Mouse (Mus musculus) midbrain, embryonic 10.5 days (tissue): ENCODE measurements around the gene Sipa1l3. TPM values are rescaled to one million over a fixed set of nuclear protein-coding genes. Genes with fewer than 3 reads are reported as not detected.
A peak's percentile ranks its signal among the peaks of the same experiment; 100 is the strongest.

Source experiments
- DNase-seq: peaks from one replicate; pipeline ENCODE4 v3.0.0-alpha.2; 2017; ENCODE audit warnings: low spot score
- H3K27ac ChIP-seq: fragments of 300-500 bp; sonication (generic); replicated peaks from 2 replicates; pipeline ENCODE4 v1.5.1; 2016; ENCODE audit warnings: mild to moderate bottlenecking
- H3K27me3 ChIP-seq: fragments of 300-500 bp; sonication (generic); 2 replicates; pipeline ENCODE4 v1.6.1; 2016; ENCODE audit warnings: low read depth, mild to moderate bottlenecking; ENCODE audit not compliant: poor library complexity, severe bottlenecking
- H3K36me3 ChIP-seq: fragments of 300-500 bp; sonication (generic); 2 replicates; pipeline ENCODE4 v1.6.1; 2016; ENCODE audit warnings: mild to moderate bottlenecking, moderate library complexity
- H3K4me1 ChIP-seq: fragments of 300-500 bp; sonication (generic); 2 replicates; pipeline ENCODE4 v1.6.1; 2016
- H3K4me3 ChIP-seq: fragments of 300-500 bp; sonication (generic); 2 replicates; pipeline ENCODE4 v1.5.1; 2016; ENCODE audit warnings: mild to moderate bottlenecking, moderate library complexity
- H3K9me3 ChIP-seq: fragments of 300-500 bp; sonication (generic); replicated peaks from 2 replicates; pipeline ENCODE4 v1.6.1; 2016; ENCODE audit warnings: mild to moderate bottlenecking
- WGBS: fragments of 180-500 bp; shearing (Covaris S2); methylation state at CpG from one replicate; pipeline ENCODE4 v1.1.7; 2016; 5-methylcytosine and 5-hydroxymethylcytosine counted together
- polyA plus RNA-seq: library from polyadenylated mRNA; unstranded; fragments of >200 nt; fragmentation: Nextera tagmentation; extraction: Ambion mirVana; gene quantifications from 2 replicates; pipeline ENCODE4 v1.2.1, GENCODE M21; 2016

Sipa1l3 gene
- polyA plus RNA-seq, 1 experiment from 2014 or later = 8.4 TPM

- Histone ChIP-seq H3K4me3 (peak overlapping the region; percentile 37), H3K36me3 (peaks cover 7% of the 10 kb centered on the region; the same call in 1 of the 2 replicates), H3K4me1 (peaks cover 51% of the 10 kb centered on the region), H3K9me3 (0 out of 2 replicates have a peak, but pooled peaks cover 2% of the 10 kb centered on the region), H3K27ac (peak overlapping the region; percentile 28; the same call in 1 of the 2 replicates), H3K27me3 (peaks cover 94% of the 10 kb centered on the region)
- 8% methylated on average over 7 of the region's 7 CpGs for WGBS
- DNase-seq = peak; percentile 84
These were observed 28.6 kb downstream of the Sipa1l3 start for GRCm38 (mm10) chr7:29489851-29490250.

- Histone ChIP-seq H3K4me1 (peaks cover 52% of the 10 kb centered on the region), H3K4me3 (0 out of 2 replicates have a peak overlapping the region, but pooled peaks have one; percentile 37), H3K27ac (no peak overlapping the region), H3K9me3 (0 out of 2 replicates have a peak, but pooled peaks cover under 1% of the 10 kb centered on the region), H3K27me3 (peaks cover 94% of the 10 kb centered on the region), H3K36me3 (0 out of 2 replicates have a peak, but pooled peaks cover 3% of the 10 kb centered on the region)
- DNase-seq = no peak
- 16% methylated on average over 3 of the region's 3 CpGs for WGBS
These were observed 29.1 kb downstream of the Sipa1l3 start for GRCm38 (mm10) chr7:29489364-29489763.

DNA sequence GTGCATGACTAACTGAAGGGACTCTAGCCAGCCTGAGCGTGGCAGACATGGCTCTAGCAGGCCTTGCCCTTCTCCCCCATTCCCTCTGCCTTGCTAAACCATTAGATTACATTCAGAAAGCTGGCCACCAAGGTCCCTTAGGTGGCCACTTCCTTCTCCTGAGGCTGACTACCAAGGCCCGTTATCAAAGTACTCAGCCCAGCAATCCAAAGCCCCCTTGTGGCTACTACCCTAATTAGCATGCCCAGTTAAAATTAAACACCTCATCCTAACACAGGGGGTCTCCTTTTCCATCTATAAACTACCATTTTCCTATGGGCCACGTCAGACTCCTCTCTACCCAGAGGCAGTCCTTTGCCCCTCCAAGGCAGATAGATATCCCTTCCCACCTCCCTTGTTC is 31.7 kb downstream of the Sipa1l3 start:
- Histone ChIP-seq H3K4me3 (no peak overlapping the region), H3K36me3 (no peaks in the 10 kb centered on the region), H3K4me1 (peaks cover 56% of the 10 kb centered on the region), H3K9me3 (no peaks in the 10 kb centered on the region), H3K27ac (no peak overlapping the region), H3K27me3 (peaks cover 82% of the 10 kb centered on the region)
- 85% methylated on average over 3 of the region's 3 CpGs for WGBS
- DNase-seq = no peak

DNA sequence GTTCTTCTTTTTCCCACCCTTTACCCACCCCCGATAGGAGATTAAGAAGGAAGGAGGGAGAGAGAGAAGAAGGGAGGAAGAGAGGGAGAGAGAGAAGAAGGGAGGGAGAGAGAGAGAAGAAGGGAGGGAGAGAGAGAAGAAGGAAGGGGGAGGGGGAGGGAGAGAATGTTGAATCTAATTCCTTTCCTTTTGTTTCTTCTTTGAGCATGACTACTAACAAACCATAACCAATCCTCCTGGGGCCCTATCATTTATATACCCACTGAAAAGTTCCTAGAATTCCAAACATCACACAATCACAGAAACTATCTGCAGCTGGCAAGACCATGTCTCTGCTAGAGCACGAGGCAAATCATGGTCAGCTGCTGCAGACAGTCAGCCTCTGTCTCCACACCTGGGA is 32.7 kb downstream of the Sipa1l3 start:
- WGBS = 72% methylated on average over 2 of the region's 2 CpGs
- Histone ChIP-seq H3K27ac (no peak overlapping the region), H3K27me3 (peaks cover 72% of the 10 kb centered on the region), H3K9me3 (no peaks in the 10 kb centered on the region), H3K4me1 (peaks cover 56% of the 10 kb centered on the region), H3K36me3 (no peaks in the 10 kb centered on the region), H3K4me3 (no peak overlapping the region)
- no peak for DNase-seq

GRCm38 (mm10) chr7:29483556-29483955 is 34.9 kb downstream of the Sipa1l3 start:
- WGBS = 80% methylated on average over 4 of the region's 4 CpGs
- Histone ChIP-seq H3K36me3 (no peaks in the 10 kb centered on the region), H3K4me1 (peaks cover 40% of the 10 kb centered on the region), H3K27me3 (peaks cover 57% of the 10 kb centered on the region), H3K4me3 (no peak overlapping the region), H3K27ac (0 out of 2 replicates have a peak overlapping the region, but pooled peaks have one; percentile 28), H3K9me3 (no peaks in the 10 kb centered on the region)
- DNase-seq = no peak

GRCm38 (mm10) chr7:29481345-29482155 is 36.9 kb downstream of the Sipa1l3 start:
- peak overlapping the region; percentile 67 for H3K27ac ChIP-seq
- 42% methylated on average over 15 of the region's 15 CpGs for WGBS
- H3K9me3 ChIP-seq = no peaks in the 10 kb centered on the region
- DNase-seq = peak; percentile 40
- peaks cover 37% of the 10 kb centered on the region for H3K27me3 ChIP-seq
- peaks cover 37% of the 10 kb centered on the region for H3K4me1 ChIP-seq
- H3K4me3 ChIP-seq = peak overlapping the region; percentile 29
- no peaks in the 10 kb centered on the region for H3K36me3 ChIP-seq

DNA sequence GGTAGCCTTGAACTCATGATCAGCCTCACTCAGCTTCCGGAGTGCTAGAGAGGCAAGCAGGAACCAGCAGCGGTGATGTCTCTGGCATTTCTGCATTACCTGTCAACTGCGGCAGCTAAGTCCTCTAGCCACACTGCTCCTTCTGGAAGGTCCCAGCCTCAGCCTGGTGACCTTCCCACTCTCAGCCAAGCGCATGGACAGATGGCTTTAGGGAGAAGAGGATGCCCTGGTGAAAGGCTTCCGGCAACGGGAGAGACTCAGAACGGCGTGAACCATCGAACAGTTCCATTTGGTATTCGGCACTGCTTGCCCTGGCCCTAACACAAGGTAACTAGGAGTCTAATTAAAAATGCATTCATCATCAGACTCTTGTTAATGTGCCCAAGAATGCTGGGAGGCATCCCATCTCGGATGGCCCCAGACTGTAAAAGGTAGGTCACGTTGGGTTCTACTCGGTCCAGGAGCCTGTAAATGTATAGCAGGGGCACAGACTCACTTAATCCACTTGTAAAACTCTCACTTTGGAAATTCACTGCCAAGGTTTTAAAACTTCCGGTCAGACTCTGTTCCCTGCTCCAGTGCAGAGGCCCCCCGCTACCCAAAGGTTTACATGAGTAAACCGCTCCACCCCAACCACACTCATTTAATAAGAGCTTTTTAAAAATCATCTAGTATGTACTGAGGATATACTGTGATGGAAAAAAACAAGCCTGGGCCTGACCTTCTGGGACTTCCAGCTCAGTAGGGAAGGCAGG is 37.7 kb downstream of the Sipa1l3 start:
- WGBS = 92% methylated on average over 16 of the region's 16 CpGs
- peaks cover 35% of the 10 kb centered on the region for H3K4me1 ChIP-seq
- no peak for DNase-seq
- H3K27ac ChIP-seq = peak overlapping the region; percentile 67
- peaks cover 29% of the 10 kb centered on the region for H3K27me3 ChIP-seq
- H3K4me3 ChIP-seq = peak overlapping the region; percentile 29
- H3K36me3 ChIP-seq = 0 out of 2 replicates have a peak, but pooled peaks cover 3% of the 10 kb centered on the region
- H3K9me3 ChIP-seq = no peaks in the 10 kb centered on the region

- DNase-seq = no peak
- H3K4me3 ChIP-seq = no peak overlapping the region
- no peak overlapping the region for H3K27ac ChIP-seq
- no peaks in the 10 kb centered on the region for H3K9me3 ChIP-seq
- H3K36me3 ChIP-seq = 0 out of 2 replicates have a peak, but pooled peaks cover 3% of the 10 kb centered on the region
- H3K4me1 ChIP-seq = peaks cover 31% of the 10 kb centered on the region
- H3K27me3 ChIP-seq = peaks cover 23% of the 10 kb centered on the region
- 90% methylated on average over 4 of the region's 4 CpGs for WGBS
These were observed 38.3 kb downstream of the Sipa1l3 start for GRCm38 (mm10) chr7:29480183-29480582.

DNA sequence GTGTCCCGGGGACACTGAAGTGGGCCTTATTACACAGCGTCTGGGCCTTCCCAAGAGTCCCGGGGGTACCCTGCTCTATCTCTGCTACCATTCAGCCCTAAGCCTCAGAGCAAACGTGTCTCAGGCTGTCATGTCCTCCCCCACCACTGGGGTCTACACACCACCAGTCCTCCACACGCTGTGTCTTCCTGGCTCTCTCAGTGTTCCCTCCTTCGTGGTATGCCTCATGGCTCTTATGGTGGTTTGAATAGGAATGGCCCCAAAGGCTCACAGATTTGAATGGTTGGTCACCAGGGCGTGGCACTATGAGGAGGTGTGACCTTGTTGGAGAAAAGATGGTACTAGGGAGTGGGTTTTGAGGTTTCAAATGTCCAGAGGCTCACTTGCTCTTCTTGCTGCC is 43.4 kb downstream of the Sipa1l3 start:
- 0 out of 2 replicates have a peak, but pooled peaks cover 3% of the 10 kb centered on the region for H3K36me3 ChIP-seq
- WGBS = 91% methylated on average over 7 of the region's 7 CpGs
- no peaks in the 10 kb centered on the region for H3K27me3 ChIP-seq
- H3K27ac ChIP-seq = no peak overlapping the region
- H3K9me3 ChIP-seq = no peaks in the 10 kb centered on the region
- peaks cover 20% of the 10 kb centered on the region for H3K4me1 ChIP-seq
- no peak overlapping the region for H3K4me3 ChIP-seq
- DNase-seq = no peak

DNA sequence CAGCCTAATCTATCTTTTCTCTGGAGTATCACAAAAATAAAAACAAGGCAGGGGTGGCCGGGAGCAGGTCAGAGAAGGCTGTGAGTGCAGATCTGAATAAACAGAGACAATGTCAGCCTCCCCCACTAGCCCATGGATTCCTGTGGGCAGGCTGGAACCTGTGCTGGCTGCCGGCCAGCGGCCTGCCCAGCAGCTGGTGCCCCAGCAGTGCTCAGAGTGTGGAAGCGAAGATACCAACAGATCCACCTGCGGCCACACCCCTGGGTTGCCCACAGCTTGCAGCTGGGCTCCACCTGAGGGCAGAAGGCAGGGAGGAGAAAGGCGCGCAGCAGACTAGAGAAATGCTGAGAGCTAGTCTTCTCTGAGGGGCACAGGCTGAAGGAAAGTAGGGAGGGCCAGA is 47.1 kb downstream of the Sipa1l3 start:
- Histone ChIP-seq H3K9me3 (no peaks in the 10 kb centered on the region), H3K27me3 (no peaks in the 10 kb centered on the region), H3K4me1 (peaks cover 37% of the 10 kb centered on the region), H3K4me3 (no peak overlapping the region), H3K36me3 (0 out of 2 replicates have a peak, but pooled peaks cover 3% of the 10 kb centered on the region), H3K27ac (no peak overlapping the region; the same call in 1 of the 2 replicates)
- DNase-seq = no peak
- WGBS = 74% methylated on average over 7 of the region's 7 CpGs

DNA sequence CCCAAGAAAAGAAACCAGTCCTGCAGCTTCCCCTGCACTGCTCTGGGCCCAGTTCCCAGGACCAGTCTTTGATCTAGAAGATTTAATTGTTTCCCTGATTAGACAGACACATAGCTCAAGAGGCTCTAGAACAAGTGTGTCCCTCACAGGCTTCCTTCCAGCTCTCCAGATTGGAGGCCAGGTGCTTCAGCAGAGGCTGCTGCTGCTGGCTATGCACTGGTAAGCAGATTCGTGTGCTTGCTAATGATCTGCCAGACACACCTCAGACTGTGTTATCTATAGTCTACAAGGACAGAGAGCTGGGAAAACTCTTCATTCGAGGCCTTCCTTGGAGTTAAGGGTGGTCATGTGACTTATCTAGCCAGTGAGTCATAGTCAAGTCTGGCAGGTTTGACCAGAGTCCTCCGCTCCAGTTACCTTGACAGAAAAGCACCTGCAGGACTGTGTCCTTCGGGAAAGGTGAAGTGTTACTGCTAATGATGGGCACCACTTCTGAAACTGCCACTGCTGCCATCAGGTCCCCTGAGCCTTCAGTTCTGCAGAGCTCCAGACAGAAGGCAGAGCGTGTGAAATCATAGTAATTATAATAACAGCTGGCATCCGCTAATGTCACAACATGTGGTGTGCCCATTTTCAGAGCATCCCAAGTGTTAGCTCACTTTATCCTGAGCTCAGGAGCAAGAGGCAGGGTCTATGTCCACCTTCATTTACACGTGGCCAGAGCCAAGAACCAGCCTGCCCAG is 48.7 kb downstream of the Sipa1l3 start:
- no peak for DNase-seq
- Histone ChIP-seq H3K36me3 (no peaks in the 10 kb centered on the region), H3K4me1 (peaks cover 39% of the 10 kb centered on the region), H3K4me3 (no peak overlapping the region), H3K27me3 (no peaks in the 10 kb centered on the region), H3K9me3 (no peaks in the 10 kb centered on the region), H3K27ac (no peak overlapping the region)
- WGBS = 85% methylated on average over 7 of the region's 7 CpGs

DNA sequence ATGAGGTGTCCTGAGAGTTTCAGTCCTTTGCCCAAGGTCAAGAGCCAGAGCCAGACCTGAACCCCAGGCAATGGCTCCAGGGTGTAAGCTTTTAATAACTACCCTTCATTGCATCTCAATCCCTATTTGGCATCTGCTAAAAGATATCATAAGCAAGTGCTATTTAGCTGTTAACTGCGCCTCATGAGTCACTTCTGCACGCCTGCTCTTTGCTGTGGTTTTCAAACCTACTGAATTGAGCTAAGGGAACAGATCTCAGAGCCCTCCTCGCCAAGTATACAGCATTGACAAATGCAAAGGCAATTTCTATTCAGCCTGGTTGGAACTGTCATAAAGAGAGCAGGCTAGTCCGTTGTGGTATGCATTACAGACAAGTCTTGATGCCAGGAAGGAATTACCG is 49.8 kb downstream of the Sipa1l3 start:
- Histone ChIP-seq H3K27ac (no peak overlapping the region), H3K4me3 (no peak overlapping the region), H3K4me1 (peaks cover 44% of the 10 kb centered on the region), H3K9me3 (no peaks in the 10 kb centered on the region), H3K27me3 (no peaks in the 10 kb centered on the region), H3K36me3 (no peaks in the 10 kb centered on the region)
- WGBS = 92% methylated on average over 5 of the region's 5 CpGs
- DNase-seq = no peak
